Mouse (Mus musculus) kidney, adult 8-10 months (tissue): ENCODE measurements at regions not wholly inside any gene's neighbourhood (a gene's known extent, or its start where the extent isn't known, plus 50 kb on each side); places are given as distances from the start of the nearest gene placed in this dataset.
A peak's percentile ranks its signal among the peaks of the same experiment; 100 is the strongest.
"Not testable (repeated sequence)": the region's sequence is repeated elsewhere in the genome, so short reads cannot be mapped to it uniquely, and the experiment has no call there.

Experiments
- DNase-seq, 2 experiments: peaks; one replicate each; pipeline ENCODE4 v3.0.0; 2022

DNA sequence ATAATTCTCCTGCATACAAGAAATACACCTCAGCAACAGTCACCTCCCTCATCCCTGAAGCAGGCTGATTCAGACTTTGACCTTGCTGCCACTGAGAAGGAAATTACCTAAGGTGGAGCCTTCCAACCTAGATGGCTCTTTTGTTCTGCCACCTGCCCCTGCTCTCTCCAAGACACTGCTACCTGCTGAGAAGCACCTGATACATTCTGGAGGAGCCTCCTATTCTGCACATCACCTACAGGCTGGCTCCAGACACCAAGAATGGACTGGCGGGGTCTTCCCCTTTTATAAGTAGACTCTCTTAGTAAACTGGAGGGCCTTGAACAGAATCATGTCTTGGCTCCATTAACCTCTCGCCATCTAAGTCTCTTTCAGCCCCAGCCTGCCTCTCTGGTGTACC, 1149.5 kb upstream of the 2610301B20Rik start:
- DNase-seq, result not testable (repeated sequence)

DNA sequence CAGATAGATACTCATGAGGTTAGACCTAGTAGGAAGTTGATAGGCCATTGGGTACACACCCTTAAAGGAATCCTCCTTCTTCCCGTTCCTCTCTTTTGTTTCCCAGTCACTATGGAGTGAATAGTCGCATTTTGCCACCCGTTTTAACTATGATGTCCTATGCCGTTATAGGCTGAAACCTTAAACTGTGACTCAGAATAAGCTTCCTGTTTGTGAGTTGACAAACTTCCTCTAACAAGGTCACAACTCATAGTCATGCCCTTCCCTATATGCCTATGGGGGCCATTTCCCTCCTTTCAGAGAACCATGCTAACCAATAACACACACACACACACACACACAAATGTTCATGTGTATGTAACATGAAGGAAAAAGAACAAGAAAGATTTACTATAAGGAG, 1136.6 kb upstream of the 2610301B20Rik start:
- DNase-seq, result no peak

DNA sequence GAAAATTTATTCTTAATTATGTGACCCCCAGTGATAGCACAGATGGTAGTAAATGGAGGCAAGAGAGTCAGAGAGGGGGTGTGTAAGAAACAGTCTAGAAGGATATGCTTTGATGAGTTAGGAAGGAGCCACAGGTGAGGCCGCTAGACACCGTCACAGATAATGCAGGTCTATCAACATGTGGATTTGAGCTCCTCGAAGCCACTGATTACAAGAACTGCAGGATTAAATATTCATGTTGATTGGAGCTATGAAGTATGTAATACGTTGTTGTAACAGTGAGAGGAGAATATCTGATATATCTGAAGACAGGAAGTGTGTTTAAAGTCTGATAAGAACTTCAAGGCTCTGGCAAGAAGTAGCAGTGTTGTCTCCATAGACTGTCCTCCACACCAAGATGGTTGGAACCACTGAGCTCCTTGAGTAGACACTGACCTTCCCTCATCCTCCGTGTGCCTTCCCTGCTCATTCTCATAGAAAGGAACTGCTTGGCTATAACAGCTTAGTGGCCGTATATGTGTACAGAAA, 1126.8 kb upstream of the 2610301B20Rik start:
- DNase-seq, result no peak

DNA sequence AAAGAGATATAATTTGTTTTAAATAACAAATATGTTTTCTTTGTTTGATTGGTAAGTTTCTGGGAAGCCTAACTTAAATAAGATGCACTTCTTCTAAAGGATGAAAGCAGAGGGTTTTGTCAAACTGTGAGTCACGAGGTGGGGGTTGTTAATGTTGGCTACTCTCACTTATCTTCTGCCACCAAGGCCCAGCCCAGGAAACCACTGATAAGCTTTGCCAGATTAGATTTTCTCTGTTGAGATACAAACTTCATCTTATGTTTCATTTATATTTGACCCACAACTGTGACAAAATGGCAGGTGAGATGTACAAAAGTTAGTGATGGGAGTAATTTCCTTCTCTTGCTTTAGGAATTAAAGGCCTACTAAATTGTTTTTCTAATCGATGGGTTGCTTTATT, 1126.2 kb upstream of the 2610301B20Rik start:
- DNase-seq, result no peak

DNA sequence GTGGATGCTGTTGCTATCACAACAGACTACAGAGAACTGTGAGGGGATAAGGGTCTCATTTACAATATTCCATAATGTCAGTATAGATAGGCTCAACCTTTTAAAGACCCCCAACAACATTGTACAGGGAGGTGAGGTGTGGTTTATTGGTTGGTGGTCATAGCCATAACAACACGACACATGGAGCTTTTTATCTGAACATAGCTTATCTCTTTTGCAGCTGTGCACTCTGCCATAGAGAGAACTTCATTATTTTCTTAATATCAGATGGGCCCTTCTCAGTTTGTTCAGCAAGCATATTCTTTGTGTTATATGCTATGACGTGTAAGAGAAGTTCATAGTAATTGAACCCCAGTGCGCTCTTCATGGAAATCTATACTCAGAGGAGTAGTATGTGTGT, 1124.4 kb upstream of the 2610301B20Rik start:
- DNase-seq, result no peak

DNA sequence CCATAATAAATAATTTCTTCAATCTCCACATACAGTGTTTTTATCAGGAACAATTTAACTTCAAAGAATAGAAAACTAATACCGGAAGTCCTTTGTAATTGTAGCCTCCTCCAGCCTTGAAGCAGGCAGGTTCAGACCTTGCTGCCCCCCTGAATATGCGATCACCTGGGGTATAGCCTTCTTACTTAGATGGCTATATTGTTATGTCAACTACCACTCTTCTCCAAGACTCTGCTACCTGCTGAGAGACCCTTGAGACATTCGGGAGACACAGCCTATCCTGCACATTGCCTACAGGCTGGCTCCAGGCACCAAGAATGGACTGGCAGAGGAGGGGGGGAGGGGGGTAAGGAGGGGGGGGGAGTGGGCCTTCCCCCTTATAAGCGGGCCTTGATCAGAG, 1123.9 kb upstream of the 2610301B20Rik start:
- DNase-seq, result no peak

DNA sequence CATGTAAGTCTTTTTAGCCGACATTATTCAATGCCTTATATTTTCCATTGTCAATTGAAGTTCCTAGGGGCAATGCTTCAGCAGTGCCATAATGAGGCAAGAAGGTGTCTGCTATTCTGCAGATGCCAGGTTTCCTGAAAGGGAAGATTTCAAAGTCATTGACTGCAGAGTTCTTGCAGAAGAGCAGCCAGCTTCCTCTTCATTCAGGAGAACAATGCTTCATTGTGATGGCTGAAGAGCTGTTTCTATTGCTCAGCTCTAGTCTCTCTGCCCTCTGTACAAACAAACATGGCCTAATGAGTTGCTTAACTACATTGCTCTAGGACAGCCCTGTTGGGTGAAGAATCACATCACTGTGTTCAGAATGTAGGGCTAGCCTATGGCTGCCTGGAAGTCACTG, 1111.0 kb upstream of the 2610301B20Rik start:
- DNase-seq, result no peak

DNA sequence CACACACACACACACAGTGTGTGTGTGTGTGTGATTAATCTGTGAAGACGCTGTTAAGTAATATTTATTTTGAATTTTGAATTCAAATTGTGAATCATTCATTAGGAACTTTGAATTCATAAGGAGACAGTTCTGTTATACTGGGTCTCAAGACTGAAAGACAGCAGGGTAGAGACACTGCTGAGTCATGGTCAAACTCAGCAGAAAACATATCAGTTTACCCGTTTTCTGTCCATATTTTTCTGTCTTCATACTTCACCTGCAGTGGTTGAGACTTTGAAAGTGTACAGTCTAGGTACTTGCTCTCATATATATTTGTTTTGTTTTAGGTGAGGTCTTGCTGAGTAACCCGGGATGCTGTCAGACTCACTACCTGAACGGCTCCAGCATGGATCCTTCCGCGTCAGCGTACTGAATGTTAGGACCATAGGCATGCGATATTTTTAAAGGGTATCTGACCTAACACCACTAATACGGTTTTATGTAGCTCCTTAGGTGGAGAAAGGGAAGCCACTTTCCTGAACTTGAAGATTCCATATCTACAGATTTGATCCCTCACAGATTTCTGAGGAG, 1104.6 kb upstream of the 2610301B20Rik start:
- peak; percentile 7 to 12 for DNase-seq

DNA sequence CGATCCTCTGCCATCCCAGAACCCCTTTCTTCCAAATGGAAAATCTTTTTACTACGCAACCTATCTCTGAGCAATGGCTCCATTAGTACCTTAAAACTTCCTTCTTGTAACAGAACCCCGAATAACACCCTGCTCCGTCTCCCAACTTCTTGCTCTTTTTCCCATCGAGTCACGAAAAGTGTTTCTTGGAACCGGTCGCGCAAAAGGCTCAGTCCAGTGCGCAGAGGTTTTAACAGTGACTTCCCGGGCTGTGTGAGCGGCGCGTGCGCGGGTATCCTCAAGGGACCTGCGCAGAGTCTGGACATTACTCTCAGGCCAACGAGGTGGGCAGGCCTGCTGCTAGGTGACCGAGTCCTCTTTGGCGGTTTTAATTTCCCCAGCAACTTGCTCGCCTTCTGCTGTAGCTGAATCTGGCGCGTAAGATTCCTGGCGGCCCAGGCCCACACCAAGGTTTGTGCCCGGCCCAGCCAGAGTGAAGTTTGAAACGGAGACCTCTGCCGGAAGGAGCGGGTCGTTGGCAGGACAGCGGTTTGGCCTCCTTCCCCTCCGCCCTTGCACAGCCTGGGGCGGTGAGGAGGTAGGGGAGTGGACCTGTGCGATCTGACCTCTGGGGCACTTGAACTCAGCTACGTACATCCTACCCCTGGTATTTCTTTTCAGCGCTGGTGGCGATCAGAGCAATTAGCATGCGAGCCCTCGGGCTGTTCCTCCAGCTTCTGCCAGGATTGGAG, 1103.8 kb upstream of the 2610301B20Rik start:
- peak; percentile 59 to 68 for DNase-seq

DNA sequence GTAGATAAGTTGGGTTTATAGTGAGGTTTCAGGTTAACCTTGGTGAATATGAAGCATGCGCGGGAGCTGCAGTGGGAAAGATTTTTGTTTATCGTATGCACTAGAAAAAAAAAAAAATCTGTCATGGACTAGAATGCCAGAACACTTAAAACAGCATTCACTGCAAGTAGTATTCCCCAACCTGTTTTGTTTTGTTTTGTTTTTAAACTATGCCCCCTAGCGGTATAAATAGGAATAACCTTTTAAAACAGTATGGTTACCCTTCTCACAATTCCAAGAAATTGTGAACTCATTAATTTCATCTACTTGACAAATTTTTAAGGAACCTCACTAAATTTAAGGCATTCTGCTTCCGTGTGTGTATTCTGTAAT, 1103.2 kb upstream of the 2610301B20Rik start:
- DNase-seq, result no peak

DNA sequence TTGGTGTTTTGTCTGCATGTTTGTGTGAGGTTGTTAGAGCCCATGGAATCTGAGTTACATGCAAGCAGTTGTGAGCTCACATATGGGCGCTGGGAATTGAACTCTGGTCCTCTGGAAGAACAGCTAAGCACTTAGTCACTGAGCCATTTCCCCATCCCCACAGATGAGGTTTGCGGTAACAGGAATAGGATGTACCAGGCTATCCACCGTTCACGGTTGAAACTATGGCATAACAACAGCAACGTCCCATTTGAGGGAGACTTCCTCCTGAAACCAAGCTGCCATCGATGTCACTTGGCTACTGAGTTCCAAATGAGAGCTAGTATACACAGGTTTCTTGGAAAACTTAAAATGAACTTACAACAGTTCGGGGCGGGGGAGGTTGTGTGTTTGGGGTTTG, 1095.9 kb upstream of the 2610301B20Rik start:
- no peak for DNase-seq

DNA sequence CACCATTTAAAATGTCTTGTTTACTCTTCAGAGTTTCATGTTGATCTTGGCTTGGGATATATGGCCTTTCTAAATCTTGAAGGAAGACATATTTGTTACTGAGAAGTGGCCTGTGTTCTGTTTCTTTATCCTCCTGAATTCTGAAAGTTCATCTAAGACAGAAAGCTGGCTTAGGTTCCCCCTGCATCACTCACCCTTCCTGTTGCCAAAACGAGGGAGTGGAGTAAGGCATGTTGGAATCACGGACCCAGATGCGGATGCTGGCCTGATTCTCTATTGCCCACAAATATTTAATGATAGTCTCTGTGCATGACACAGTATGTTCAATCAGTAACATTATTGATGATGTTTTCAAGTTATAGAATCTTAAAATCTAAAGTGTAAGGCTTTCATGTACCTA, 1094.7 kb upstream of the 2610301B20Rik start:
- no peak for DNase-seq

DNA sequence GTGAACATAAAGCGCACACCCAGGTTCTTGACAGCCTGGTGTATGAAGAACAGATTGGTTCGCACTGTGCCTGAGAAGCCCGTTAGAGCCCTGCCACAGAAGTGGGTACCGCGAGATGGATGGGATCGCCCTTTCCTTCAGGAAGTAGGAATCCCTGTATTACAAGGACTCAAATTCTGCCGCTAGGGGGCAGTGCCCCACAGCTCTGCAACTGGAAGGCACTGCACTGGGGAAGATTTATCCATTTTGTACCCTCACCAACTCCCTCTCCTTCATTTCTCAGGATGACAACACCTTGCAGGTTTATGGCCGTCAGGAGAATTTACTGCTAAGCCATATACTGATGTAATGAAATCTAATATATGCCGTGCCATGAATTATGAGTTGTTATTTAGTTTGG, 1094.1 kb upstream of the 2610301B20Rik start:
- peak; percentile 37 to 73 for DNase-seq

DNA sequence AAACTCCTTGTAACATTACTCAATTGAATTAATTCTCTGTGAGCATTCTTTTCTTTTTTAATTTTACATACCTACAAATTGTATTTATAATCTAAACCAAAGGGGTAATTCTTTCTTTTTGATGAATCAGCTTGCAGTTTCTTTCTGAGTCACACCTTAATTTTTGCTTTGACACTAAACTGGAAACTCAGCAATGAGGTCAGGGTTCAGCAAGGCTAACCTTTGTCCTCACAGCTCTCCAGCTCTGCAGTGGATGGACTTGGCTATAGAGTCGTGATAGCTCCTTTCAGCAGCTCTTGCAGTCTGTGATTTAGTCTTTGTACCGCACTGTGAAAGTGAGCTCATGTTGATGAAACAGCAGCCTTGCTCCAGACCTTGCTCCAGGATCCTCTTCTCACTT, 1093.0 kb upstream of the 2610301B20Rik start:
- peak; percentile 64 to 65 for DNase-seq

DNA sequence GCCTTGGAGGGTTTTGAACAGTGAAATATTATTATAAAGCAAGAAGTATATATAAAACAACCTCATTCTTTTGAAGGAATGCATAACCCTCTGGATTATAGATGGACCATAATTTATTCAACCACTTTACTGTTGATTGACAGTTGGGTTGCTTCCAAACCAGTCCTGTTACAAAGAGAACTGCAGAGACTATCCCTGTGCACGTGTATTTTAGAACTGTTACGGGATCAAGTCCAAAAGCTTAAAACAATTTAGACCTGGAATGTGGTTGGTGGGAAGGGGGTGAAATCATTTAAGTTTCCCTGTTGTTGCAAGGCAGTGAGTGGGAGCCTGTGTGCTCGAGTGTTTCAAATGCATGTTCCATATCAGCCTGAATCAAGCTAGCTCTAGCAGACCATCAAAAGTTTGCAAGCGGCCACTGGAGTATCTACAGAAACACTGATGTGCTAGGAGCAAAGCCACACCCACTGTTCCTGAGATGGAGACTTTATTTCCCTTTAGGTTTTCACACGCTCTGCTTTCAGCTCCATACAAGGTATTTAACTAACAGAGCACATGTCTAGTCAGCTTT, 1086.4 kb upstream of the 2610301B20Rik start:
- no peak for DNase-seq

DNA sequence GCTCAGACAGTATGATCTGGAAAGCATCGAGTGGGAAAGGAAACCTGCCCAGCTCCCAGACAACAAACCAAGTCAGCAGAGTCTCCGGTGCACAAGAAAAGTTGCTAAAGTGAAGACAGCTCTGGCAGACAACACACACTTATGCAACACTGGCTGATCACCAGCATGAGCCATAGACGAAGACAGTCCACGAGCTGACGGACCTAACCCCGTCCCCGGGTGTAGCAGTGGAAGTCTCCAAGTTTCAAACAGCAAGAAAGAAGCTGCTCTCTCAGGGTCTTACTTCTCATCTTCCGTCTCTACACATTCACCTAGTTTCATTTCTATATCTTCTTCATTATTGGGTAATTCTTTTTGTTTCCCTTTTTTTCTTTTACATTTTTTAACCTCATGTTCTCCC, 1083.8 kb upstream of the 2610301B20Rik start:
- no peak for DNase-seq
